Mouse (Mus musculus): ENCODE data around the gene Rpp30.

The Rpp30 gene

DNA sequence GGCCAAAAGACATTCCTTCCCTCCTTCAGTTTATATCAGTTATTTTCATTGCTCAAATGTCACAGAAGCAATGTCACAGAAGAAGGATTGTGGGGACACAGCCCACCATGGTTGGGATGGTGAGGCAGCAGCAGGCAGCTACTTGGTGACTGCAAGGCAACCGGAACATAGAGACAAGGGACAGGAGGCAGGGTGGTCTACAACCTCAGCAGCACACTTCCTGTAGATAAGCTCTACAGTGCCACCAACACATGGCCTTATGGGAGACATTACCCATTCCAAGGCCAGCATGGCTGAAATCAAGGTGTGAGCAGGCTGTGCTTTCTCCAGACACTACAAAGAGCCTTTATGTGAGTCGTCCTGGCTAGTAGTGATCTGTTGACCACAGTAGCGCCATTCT lies 13.7 kb downstream of the Rpp30 start:
- TF ChIP-seq NANOG (IDR thresholded peaks at IDR 0.05; ENCODE audit: borderline replicate concordance, low read length) = no peak
- TF ChIP-seq CTCF (conservative IDR thresholded peaks at IDR 0.05; ENCODE audit: low read length) = no peak
- TF ChIP-seq POU5F1 (IDR thresholded peaks at IDR 0.05; ENCODE audit: borderline replicate concordance, low read length) = no peak
- H3K4me3 ChIP-seq (replicated peaks; ENCODE audit: low read length) = no peak overlapping the region
- no peaks in the 10 kb centered on the region for H3K4me1 ChIP-seq (replicated peaks; ENCODE audit: low read depth, low read length)
- peaks cover 92% of the 10 kb centered on the region for H3K36me3 ChIP-seq (ENCODE audit: insufficient read depth, low read length)
- H3K9me3 ChIP-seq (ENCODE audit: low read length) = no peaks in the 10 kb centered on the region
- H3K27me3 ChIP-seq (ENCODE audit: insufficient read depth, low read length) = no peaks in the 10 kb centered on the region

DNA sequence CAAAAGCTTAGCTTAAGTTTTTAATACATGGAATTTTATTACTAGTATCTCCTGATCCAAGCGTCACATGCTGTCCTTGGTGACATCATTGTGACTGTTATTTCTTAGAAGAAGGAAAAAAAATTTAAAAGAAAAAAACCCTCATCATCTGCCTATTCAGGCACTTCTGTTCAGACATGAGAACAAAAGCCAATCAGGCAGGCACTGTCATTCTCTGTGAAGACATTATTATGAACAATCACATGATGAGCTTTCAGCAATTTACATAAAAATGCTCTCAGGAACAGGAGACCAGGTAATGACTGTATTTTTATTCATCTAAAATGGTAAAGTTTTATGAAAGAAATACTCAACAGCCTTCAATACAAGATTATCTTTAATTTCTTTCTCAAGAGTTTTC lies 14.7 kb downstream of the Rpp30 start:
- Histone ChIP-seq H3K9me3 (ENCODE audit: low read length) (no peaks in the 10 kb centered on the region), H3K4me3 (replicated peaks; ENCODE audit: low read length) (no peak overlapping the region), H3K4me1 (replicated peaks; ENCODE audit: low read depth, low read length) (no peaks in the 10 kb centered on the region), H3K36me3 (ENCODE audit: insufficient read depth, low read length) (peaks cover 93% of the 10 kb centered on the region), H3K27me3 (ENCODE audit: insufficient read depth, low read length) (no peaks in the 10 kb centered on the region)
- TF ChIP-seq POU5F1 (IDR thresholded peaks at IDR 0.05; ENCODE audit: borderline replicate concordance, low read length) = no peak
- TF ChIP-seq CTCF (conservative IDR thresholded peaks at IDR 0.05; ENCODE audit: low read length) = no peak
- no peak for TF ChIP-seq NANOG (IDR thresholded peaks at IDR 0.05; ENCODE audit: borderline replicate concordance, low read length)

DNA sequence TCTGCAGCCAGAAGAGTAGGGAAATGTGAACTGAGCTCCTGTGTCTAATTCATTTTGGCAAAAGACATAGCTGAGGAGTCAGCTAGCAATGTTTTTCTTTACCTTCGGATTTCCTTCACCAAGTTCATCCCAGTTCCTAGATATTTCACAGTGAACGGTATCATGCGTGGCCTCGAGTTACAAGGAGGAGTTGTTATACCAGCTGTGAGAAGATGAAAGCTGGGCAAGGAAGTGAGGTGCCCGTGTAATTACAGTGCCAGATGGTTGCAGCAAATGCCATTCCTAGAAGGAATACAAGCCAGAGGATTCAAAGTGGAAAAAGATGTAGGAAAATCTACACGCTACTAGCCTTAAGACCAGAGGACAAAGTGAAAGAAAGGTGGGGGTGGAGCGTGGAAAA lies 15.4 kb downstream of the Rpp30 start:
- Histone ChIP-seq H3K27me3 (ENCODE audit: insufficient read depth, low read length) (no peaks in the 10 kb centered on the region), H3K9me3 (ENCODE audit: low read length) (no peaks in the 10 kb centered on the region), H3K4me1 (replicated peaks; ENCODE audit: low read depth, low read length) (no peaks in the 10 kb centered on the region), H3K4me3 (replicated peaks; ENCODE audit: low read length) (no peak overlapping the region), H3K36me3 (ENCODE audit: insufficient read depth, low read length) (peaks cover 93% of the 10 kb centered on the region)
- no peak for TF ChIP-seq POU5F1 (IDR thresholded peaks at IDR 0.05; ENCODE audit: borderline replicate concordance, low read length)

DNA sequence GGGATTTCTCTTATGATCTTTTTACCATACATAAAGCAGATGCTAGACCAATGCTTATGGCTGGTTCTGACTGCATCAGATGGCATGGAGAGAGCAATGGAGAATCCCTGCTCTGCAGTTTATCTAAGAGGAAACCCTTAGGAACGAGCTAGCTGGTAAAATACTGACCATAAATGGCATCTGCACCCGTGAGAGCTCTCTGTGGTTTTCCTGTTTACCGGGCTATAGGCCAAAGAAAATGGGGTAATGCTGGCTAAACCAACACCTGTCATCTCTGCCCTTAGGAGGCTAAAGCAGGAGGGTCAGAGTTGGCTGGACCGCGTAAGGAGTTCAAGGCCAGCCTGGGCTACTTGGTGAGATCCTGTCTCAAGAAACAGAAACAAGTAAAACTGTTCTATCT lies 20.4 kb downstream of the Rpp30 start:
- no peaks in the 10 kb centered on the region for H3K4me1 ChIP-seq (replicated peaks; ENCODE audit: low read depth, low read length)
- no peaks in the 10 kb centered on the region for H3K27me3 ChIP-seq (ENCODE audit: insufficient read depth, low read length)
- no peaks in the 10 kb centered on the region for H3K9me3 ChIP-seq (ENCODE audit: low read length)
- no peak overlapping the region for H3K4me3 ChIP-seq (replicated peaks; ENCODE audit: low read length)
- H3K36me3 ChIP-seq (ENCODE audit: insufficient read depth, low read length) = peaks cover 58% of the 10 kb centered on the region
- no peak for TF ChIP-seq NANOG (IDR thresholded peaks at IDR 0.05; ENCODE audit: borderline replicate concordance, low read length)
- TF ChIP-seq POU5F1 (IDR thresholded peaks at IDR 0.05; ENCODE audit: borderline replicate concordance, low read length) = no peak
- TF ChIP-seq CTCF (conservative IDR thresholded peaks at IDR 0.05; ENCODE audit: low read length) = no peak

DNA sequence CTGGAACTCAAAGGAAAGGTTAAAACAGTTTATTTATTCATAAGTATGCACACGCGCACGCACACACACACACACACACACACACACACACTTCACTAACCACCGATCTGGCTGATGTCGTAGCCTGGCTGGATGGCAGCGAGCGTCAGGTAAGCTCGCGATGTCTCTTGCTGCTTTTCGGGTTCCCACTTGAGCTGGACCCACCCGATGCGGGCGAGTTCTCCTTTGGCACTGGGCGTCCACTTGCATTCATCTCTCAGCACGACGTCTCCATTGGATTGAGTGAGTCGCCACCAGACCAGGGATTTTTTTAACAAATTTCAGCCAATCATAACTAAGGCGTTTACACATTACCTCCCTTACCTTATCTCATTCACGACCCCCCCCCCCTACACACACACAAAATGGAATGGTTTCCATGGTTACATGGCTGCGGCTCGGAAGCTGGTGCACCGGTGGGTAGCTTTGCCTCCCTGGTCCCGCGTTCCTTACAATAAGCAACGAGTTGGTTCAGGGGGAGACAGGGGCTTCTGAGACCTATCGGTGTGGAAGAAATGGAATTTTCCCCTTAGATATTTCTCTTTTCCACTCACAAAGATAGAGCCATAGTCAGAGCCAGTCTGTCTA lies 25.9 kb downstream of the Rpp30 start:
- Histone ChIP-seq H3K36me3 (ENCODE audit: insufficient read depth, low read length) (peaks cover 8% of the 10 kb centered on the region; the same call in 1 of the 2 replicates), H3K4me3 (replicated peaks; ENCODE audit: low read length) (no peak overlapping the region), H3K4me1 (replicated peaks; ENCODE audit: low read depth, low read length) (peaks cover 13% of the 10 kb centered on the region), H3K27me3 (ENCODE audit: insufficient read depth, low read length) (no peaks in the 10 kb centered on the region), H3K9me3 (ENCODE audit: low read length) (no peaks in the 10 kb centered on the region)
- TF ChIP-seq NANOG (IDR thresholded peaks at IDR 0.05; ENCODE audit: borderline replicate concordance, low read length) (no peak), POU5F1 (IDR thresholded peaks at IDR 0.05; ENCODE audit: borderline replicate concordance, low read length) (no peak), CTCF (conservative IDR thresholded peaks at IDR 0.05; ENCODE audit: low read length) (no peak)

DNA sequence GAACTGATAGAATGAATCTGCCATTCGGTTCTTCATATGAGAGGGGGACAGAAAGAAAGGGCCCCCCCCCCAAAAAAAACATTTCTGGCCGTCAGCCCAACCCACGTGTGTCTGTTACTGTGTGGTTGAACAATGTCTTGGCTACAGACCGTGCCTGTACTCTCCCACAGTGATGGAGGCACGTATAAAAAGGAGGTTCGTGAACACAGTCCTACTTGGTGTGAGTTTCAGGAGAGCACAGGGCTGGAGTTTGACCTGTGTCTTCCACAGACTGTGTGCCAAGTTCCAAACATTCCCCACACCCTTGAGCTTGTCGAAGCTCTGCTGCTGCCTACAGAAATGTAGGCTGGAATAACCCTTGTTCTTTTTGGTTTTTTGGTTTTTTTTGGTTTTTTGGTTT lies 26.9 kb downstream of the Rpp30 start:
- H3K4me1 ChIP-seq (replicated peaks; ENCODE audit: low read depth, low read length) = peaks cover 21% of the 10 kb centered on the region
- no peak overlapping the region for H3K4me3 ChIP-seq (replicated peaks; ENCODE audit: low read length)
- peaks cover 5% of the 10 kb centered on the region; the same call in 1 of the 2 replicates for H3K36me3 ChIP-seq (ENCODE audit: insufficient read depth, low read length)
- peaks cover 3% of the 10 kb centered on the region; the same call in 1 of the 2 replicates for H3K27me3 ChIP-seq (ENCODE audit: insufficient read depth, low read length)
- H3K9me3 ChIP-seq (ENCODE audit: low read length) = no peaks in the 10 kb centered on the region
- TF ChIP-seq POU5F1 (IDR thresholded peaks at IDR 0.05; ENCODE audit: borderline replicate concordance, low read length) (no peak), NANOG (IDR thresholded peaks at IDR 0.05; ENCODE audit: borderline replicate concordance, low read length) (no peak), CTCF (conservative IDR thresholded peaks at IDR 0.05; ENCODE audit: low read length) (no peak)

DNA sequence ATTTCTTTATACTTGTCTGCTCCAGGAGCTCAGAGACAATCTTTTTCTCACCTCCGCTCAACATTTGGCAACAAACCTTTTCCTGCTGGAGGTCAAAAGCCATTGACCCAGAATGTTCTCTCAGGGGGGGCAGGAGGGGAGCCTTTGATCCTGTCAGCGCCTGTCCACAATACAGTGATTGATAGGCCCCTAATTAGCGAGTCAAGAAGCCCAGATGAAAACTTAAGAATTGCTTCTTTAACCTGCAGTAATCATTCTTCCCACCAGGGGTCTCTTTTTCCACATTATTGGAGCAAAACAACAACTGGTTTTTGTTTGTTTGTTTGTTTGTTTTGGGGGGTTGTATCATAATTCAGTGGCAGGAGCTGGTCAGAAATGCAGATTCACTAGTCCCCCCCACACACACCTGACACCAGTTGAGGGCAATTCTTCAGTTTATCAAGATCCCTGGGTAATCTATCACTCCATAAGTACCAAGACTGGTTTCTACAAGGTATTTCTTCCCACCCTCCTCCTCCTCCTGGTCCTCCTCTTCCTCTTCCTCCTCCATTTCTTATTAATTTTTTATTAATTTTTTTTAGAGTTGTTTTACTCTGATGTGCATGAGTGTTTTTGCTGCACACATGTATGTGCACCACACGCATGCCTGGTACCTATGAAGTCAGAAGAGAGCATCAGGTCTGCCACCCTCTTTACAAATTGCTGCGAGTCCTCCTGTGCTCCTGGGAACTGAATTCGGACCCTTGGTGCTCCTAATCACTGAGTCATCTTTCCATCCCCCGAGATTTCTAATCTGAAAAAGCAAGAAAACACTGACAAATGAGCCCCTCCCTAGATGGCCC lies 27.8 kb downstream of the Rpp30 start:
- Histone ChIP-seq H3K4me1 (replicated peaks; ENCODE audit: low read depth, low read length) (peaks cover 21% of the 10 kb centered on the region), H3K36me3 (ENCODE audit: insufficient read depth, low read length) (no peaks in the 10 kb centered on the region), H3K9me3 (ENCODE audit: low read length) (no peaks in the 10 kb centered on the region), H3K4me3 (replicated peaks; ENCODE audit: low read length) (no peak overlapping the region), H3K27me3 (ENCODE audit: insufficient read depth, low read length) (peaks cover 3% of the 10 kb centered on the region; the same call in 1 of the 2 replicates)
- no peak for TF ChIP-seq NANOG (IDR thresholded peaks at IDR 0.05; ENCODE audit: borderline replicate concordance, low read length)
- TF ChIP-seq POU5F1 (IDR thresholded peaks at IDR 0.05; ENCODE audit: borderline replicate concordance, low read length) = no peak
- peak; percentile 54 for TF ChIP-seq CTCF (conservative IDR thresholded peaks at IDR 0.05; ENCODE audit: low read length)

DNA sequence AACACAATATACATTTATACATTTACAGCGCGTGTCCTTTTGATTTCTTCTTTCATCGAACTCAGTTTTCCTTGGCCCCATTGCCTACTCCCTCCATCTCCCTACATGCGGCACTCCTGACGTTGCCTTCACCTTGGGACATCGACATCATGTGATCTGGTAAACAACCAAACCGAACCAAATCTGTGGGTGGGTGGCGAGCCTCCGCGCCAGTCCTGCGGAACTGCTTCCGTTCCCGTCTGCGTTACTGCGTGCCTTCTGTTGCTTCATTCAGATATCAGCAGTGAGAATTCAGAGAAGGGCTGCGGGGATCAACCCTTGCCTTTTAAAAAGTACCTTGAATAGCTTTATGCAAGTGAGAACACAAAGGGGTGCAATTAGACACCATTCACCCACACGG lies 28.5 kb downstream of the Rpp30 start:
- Histone ChIP-seq H3K4me3 (replicated peaks; ENCODE audit: low read length) (no peak overlapping the region), H3K4me1 (replicated peaks; ENCODE audit: low read depth, low read length) (peaks cover 21% of the 10 kb centered on the region), H3K36me3 (ENCODE audit: insufficient read depth, low read length) (no peaks in the 10 kb centered on the region), H3K9me3 (ENCODE audit: low read length) (no peaks in the 10 kb centered on the region), H3K27me3 (ENCODE audit: insufficient read depth, low read length) (peaks cover 3% of the 10 kb centered on the region; the same call in 1 of the 2 replicates)
- TF ChIP-seq CTCF (conservative IDR thresholded peaks at IDR 0.05; ENCODE audit: low read length) (no peak), POU5F1 (IDR thresholded peaks at IDR 0.05; ENCODE audit: borderline replicate concordance, low read length) (no peak), NANOG (IDR thresholded peaks at IDR 0.05; ENCODE audit: borderline replicate concordance, low read length) (no peak)
